Mouse (Mus musculus) lung, embryonic 15.5 days (tissue): ENCODE measurements around the gene Bckdha. TPM values are rescaled to one million over a fixed set of nuclear protein-coding genes. Genes with fewer than 3 reads are reported as not detected.

Experiments used
- ATAC-seq: fragments of 200-750 bp; cut with Nextera tagmentation; 2 replicates; pipeline ENCODE4 v1.8.0; 2017; ENCODE audit warnings: moderate number of reproducible peaks, borderline replicate concordance; ENCODE audit not compliant: low FRiP score, low TSS enrichment; ENCODE audit errors: extremely low read depth
- H3K27ac ChIP-seq: fragments of 300-500 bp; sonication (generic); 2 replicates; pipeline ENCODE4 v1.5.1; 2015; ENCODE audit warnings: moderate library complexity, mild to moderate bottlenecking, inconsistent platforms
- H3K27me3 ChIP-seq: fragments of 300-500 bp; sonication (generic); 2 replicates; pipeline ENCODE4 v1.6.1; 2015; ENCODE audit warnings: inconsistent platforms
- H3K36me3 ChIP-seq: fragments of 300-500 bp; sonication (generic); 2 replicates; pipeline ENCODE4 v1.6.1; 2015; ENCODE audit warnings: inconsistent platforms
- H3K4me1 ChIP-seq: fragments of 300-500 bp; sonication (generic); 2 replicates; pipeline ENCODE4 v1.6.1; 2015; ENCODE audit warnings: inconsistent platforms
- H3K4me2 ChIP-seq: fragments of 300-500 bp; sonication (generic); 2 replicates; pipeline ENCODE4 v1.6.1; 2015; ENCODE audit warnings: inconsistent platforms, mild to moderate bottlenecking, moderate library complexity
- H3K4me3 ChIP-seq: fragments of 300-500 bp; sonication (generic); 2 replicates; pipeline ENCODE4 v1.5.1; 2015; ENCODE audit warnings: mild to moderate bottlenecking, inconsistent platforms
- H3K9ac ChIP-seq: fragments of 300-500 bp; sonication (generic); 2 replicates; pipeline ENCODE4 v1.6.1; 2015; ENCODE audit warnings: inconsistent platforms
- H3K9me3 ChIP-seq: fragments of 300-500 bp; sonication (generic); 2 replicates; pipeline ENCODE4 v1.6.1; 2016; ENCODE audit warnings: inconsistent platforms
- WGBS: fragments of 180-500 bp; shearing (Covaris S2); methylation state at CpG from one replicate; pipeline ENCODE4 v1.1.7; 2015; 5-methylcytosine and 5-hydroxymethylcytosine counted together
- polyA plus RNA-seq: library from polyadenylated mRNA; unstranded; fragments of >200 nt; fragmentation: Nextera tagmentation; extraction: Ambion mirVana; gene quantifications from 2 replicates; pipeline ENCODE4 v1.2.1, GENCODE M21; 2015

The Bckdha gene
- polyA plus RNA-seq, result 55.9 and 57.0 TPM in 2 replicates

DNA sequence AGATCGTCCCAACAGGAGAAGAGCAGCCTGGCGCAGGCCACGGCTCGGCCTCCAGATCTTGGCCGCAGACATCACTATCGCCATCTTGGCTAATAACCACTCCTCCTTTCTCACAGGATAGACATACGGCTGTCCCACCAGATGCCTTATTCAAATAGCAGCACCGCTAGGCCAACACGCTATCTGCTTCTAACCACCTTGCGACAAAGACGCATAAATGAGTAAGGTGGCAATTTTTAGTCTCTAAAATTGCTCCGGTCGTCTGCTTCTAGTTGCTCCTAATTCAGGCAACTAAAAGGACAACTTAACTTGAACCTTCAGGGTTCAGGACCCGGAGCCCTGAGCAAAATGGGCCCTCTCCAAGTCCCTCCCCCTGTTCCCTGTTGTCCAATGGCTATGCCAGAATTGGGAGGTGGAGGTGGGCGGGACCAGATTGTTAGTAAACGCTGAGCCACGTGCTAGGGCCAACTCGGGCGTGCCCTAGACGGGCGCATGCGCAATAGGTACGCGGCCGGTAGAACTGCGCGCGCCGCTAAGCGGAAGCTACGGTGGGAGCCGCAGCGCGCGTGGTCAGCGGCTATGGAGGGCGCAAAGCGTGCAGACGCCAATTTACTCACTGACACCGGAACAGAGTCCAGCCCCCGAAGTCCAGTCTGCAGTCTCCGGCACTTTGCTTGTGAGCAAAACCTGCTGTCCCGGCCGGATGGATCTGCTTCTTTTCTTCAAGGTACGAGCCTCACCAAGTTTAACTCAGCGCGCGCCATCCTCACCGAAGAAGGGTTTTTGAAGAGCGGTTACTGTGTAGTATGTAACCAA is at the start of gene Bckdha, which contains the start of gene Exosc5:
Gene Bckdha (minus strand): TSS at position 325 of the 816 bp plus-strand sequence.
Gene Exosc5 (plus strand): TSS at position 508 of the 816 bp plus-strand sequence.
- Histone ChIP-seq H3K36me3 (peaks cover 6% of the 10 kb centered on the region; the same call in 1 of the 2 replicates), H3K27me3 (no peaks in the 10 kb centered on the region), H3K9ac (peak within 1 kb of the TSS; percentile 74)

DNA sequence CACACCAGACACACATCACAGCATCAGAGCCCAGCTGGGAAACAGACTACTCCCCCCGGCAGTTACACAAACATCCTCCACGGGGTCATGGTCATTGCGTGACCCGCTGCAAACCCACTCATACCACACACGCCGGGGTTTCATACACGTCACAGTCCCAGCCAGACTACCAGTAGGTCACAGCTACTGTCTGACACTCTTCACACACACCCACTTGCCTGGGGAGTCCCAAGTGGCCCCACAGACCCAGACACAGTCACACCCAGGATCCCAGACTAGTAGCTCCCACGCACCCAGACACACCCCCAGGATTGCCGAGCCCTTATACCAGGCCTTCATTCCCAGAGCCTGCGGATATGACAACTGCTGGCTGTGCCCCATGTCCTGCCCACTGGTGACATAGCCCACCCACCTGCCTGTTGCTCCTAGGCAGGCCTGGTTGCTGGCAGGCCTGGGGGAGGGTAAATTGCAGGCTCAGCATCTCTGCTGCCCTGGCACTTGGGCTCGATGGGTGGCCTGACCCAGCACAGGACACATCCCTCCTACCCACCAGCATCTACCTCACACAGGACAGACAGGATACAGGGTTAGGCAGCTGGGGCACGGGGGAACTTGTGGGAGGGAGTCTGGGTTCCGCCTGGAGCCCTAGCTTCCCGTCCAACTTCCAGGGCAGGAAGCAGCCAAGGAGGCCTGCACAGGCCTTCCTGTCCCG is 49.0 kb upstream of the Bckdha start:
- peak; percentile 74 for ATAC-seq
- Histone ChIP-seq H3K9ac (no peak overlapping the region), H3K27ac (peak overlapping the region; percentile 83), H3K9me3 (no peaks in the 10 kb centered on the region), H3K27me3 (peaks cover 11% of the 10 kb centered on the region), H3K4me3 (no peak overlapping the region), H3K4me2 (peak overlapping the region; percentile 31), H3K36me3 (peaks cover 4% of the 10 kb centered on the region; the same call in 1 of the 2 replicates), H3K4me1 (peaks cover 63% of the 10 kb centered on the region)
- 30% methylated on average over 15 of the region's 15 CpGs for WGBS

More for the DNA sequence above, at the start of gene Bckdha, which contains the start of gene Exosc5:
- Histone ChIP-seq H3K9me3 (no peaks in the 10 kb centered on the region), H3K4me1 (peaks cover 23% of the 10 kb centered on the region), H3K4me2 (peak within 1 kb of the TSS; percentile 77), H3K4me3 (peak within 1 kb of the TSS; percentile 79), H3K27ac (peak within 1 kb of the TSS; percentile 65)
- under 1% methylated on average over 50 of the region's 50 CpGs for WGBS
- peak; percentile 98 for ATAC-seq

DNA sequence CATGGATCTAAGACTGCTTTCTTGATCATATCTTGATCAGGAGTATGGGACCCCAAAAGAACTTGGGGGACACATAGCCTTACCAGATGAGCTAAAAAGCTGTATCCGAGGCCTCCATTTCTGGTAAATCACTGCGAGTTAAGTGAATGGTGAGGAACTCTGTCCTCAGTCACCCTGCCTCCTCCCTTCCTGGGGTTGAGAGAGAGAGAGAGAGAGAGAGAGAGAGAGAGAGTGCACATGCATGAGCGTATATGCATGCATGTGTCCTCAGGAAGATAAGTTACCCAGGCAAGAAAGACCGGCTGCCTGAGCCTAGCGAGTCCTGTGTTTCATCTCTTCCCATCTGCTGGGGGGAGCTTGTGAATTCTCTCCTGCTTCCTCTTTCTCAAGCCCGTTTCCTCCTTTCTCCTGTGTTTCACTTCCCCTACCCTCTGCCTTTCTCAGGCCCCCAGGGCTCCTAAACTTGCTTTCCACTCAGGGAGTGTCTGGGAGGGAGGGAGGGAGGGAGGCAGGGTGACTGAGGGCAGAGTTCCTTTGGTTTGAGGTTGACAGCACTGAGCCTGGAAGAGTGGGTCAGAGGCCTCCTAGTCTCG is 47.9 kb upstream of the Bckdha start:
- no peak for ATAC-seq
- H3K27ac ChIP-seq, result peak overlapping the region; percentile 83
- no peak overlapping the region for H3K4me3 ChIP-seq
- peaks cover 11% of the 10 kb centered on the region for H3K27me3 ChIP-seq
- H3K9me3 ChIP-seq, result no peaks in the 10 kb centered on the region; the same call in 1 of the 2 replicates
- WGBS, result 26% methylated on average over 7 of the region's 7 CpGs
- no peak overlapping the region for H3K4me2 ChIP-seq
- peaks cover 8% of the 10 kb centered on the region; the same call in 1 of the 2 replicates for H3K36me3 ChIP-seq
- H3K9ac ChIP-seq, result no peak overlapping the region
- peaks cover 63% of the 10 kb centered on the region for H3K4me1 ChIP-seq

DNA sequence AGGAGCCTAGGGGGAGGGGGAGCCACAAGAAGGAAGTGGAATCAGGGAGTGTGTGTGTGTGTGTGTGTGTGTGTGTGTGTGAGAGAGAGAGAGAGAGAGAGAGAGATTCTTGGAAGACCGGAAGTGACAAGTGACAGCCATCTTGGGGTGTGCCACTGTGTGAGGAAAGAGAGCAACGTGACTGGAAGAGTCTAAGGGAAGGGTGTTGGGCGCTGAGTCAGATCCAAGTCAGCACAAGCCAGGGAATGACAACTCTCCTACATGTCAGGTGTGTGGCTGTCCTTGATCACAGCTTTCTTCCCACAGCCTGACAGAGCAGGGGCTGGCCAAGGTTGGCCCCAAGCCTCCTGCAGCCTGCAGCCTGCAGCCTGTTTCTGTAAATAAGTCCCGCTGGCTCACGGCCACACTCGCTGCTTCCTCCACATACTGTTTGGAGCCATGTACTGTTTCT is 47.0 kb upstream of the Bckdha start:
- 16% methylated on average over 6 of the region's 6 CpGs for WGBS
- Histone ChIP-seq H3K9me3 (no peaks in the 10 kb centered on the region; the same call in 1 of the 2 replicates), H3K27me3 (peaks cover 11% of the 10 kb centered on the region), H3K9ac (no peak overlapping the region), H3K4me2 (peak overlapping the region; percentile 20; the same call in 1 of the 2 replicates), H3K4me3 (no peak overlapping the region), H3K36me3 (peaks cover 9% of the 10 kb centered on the region; the same call in 1 of the 2 replicates), H3K4me1 (peaks cover 59% of the 10 kb centered on the region), H3K27ac (peak overlapping the region; percentile 83)
- peak; percentile 33; the same call in 1 of the 2 replicates for ATAC-seq

DNA sequence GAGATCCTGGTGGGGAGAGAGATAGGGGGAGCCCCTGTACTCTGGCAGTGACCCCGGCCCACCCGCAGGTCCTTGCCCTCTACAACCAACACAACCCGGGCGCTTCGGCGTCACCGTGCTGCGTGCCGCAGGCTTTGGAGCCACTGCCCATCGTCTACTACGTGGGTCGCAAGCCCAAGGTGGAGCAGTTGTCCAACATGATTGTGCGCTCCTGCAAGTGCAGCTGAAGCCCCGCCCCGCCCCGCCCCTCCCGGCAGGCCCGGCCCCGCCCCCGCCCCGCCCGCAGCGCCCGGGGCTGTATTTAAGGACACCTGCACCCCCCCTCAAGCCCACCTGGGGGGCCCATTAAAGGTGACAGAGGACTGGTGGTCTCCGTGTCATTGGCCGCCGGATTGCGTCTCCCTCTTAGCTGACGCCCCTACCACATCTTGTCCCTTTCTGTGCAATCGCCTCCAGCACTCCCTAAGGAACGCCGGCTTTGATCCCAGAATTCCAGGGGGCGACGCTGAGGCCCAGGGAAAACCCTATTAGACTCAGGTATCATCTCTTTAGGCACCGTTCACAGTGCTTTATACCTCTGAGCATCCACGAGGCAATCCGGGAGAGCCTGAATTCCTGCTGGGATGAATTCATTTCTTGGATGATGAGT is 46.1 kb upstream of the Bckdha start:
- ATAC-seq, result no peak
- Histone ChIP-seq H3K9ac (no peak overlapping the region), H3K4me3 (peak overlapping the region; percentile 18), H3K4me1 (peaks cover 49% of the 10 kb centered on the region), H3K4me2 (peak overlapping the region; percentile 48), H3K27ac (no peak overlapping the region), H3K9me3 (no peaks in the 10 kb centered on the region; the same call in 1 of the 2 replicates), H3K36me3 (peaks cover 9% of the 10 kb centered on the region; the same call in 1 of the 2 replicates), H3K27me3 (peaks cover 11% of the 10 kb centered on the region)
- 11% methylated on average over 30 of the region's 37 CpGs for WGBS

DNA sequence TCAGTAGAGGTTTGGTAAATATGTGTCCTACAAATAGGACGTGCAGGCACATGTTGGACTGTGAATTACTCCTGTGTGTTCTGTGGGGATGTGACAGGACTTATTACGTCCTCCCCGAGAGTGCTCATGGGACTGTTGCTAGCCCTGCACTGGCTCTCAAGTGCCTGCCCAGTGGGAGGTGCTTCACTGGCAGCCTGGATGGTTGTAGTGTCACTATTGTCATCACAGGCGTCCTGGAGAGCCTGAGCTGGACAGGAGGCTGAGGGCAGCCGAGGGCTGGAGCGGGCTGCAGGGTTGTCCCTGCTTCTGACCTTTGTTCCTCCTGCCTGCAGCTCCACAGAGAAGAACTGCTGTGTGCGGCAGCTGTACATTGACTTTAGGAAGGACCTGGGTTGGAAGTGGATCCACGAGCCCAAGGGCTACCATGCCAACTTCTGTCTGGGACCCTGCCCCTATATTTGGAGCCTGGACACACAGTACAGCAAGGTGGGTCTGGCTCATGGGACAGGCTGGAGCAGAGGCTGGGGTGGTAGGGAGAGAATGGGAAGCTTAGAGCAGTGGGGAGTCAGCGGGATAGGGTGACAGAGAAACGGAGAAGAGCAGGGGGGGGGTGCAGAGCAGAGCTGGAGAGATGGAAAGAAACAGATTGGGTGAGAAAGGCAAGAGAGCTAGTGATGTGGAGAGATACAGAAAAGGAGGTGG is 45.2 kb upstream of the Bckdha start:
- Histone ChIP-seq H3K9ac (no peak overlapping the region), H3K27me3 (peaks cover 11% of the 10 kb centered on the region), H3K36me3 (peaks cover 9% of the 10 kb centered on the region; the same call in 1 of the 2 replicates), H3K27ac (no peak overlapping the region), H3K9me3 (no peaks in the 10 kb centered on the region; the same call in 1 of the 2 replicates), H3K4me2 (no peak overlapping the region), H3K4me3 (no peak overlapping the region), H3K4me1 (peaks cover 45% of the 10 kb centered on the region)
- WGBS, result 30% methylated on average over 10 of the region's 10 CpGs
- ATAC-seq, result no peak

DNA sequence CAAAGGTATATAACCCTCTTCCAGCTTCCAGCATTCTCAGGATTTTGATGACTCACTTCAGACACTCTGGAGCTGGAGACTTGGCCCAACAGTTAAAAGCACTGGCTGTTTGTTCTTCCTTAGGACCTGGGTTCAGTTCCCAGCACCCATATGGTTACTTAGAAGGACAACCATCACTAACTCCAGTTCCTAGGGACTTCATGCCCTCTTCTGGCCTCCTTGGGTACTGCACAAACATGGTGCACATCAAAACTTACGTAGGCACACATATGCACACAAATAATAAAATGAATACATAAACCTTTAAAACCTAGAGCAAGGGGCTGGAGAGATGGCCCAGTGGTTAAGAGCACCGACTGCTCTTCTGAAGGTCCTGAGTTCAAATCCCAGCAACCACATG is 43.6 kb upstream of the Bckdha start:
- ATAC-seq, result no peak
- 94% methylated on average over 2 of the region's 2 CpGs for WGBS
- H3K27me3 ChIP-seq, result peaks cover 11% of the 10 kb centered on the region
- H3K36me3 ChIP-seq, result peaks cover 9% of the 10 kb centered on the region; the same call in 1 of the 2 replicates
- H3K4me3 ChIP-seq, result no peak overlapping the region
- peaks cover 38% of the 10 kb centered on the region for H3K4me1 ChIP-seq
- H3K9me3 ChIP-seq, result no peaks in the 10 kb centered on the region; the same call in 1 of the 2 replicates
- no peak overlapping the region for H3K4me2 ChIP-seq
- no peak overlapping the region for H3K9ac ChIP-seq
- no peak overlapping the region for H3K27ac ChIP-seq

DNA sequence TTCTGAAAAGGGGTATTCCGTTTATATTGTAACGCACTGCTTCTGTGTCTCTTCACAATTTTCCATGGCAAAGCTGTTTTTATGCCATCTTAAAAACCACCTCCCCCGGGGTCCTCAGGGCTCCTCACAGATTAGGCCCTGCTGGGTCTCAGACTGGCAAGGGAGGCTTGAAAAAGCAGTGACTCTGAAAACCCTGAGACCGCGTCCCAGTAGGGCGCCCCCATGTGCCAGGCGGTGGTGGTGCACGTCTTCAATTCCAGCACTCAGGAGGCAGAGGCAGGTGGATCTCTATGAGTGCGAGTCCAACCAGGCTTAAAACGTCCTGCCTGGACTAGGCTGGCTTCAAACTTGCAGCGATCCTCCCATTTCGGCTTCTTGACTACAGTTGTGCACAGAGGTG is 42.0 kb upstream of the Bckdha start:
- Histone ChIP-seq H3K4me3 (no peak overlapping the region), H3K27ac (no peak overlapping the region), H3K9ac (no peak overlapping the region), H3K4me2 (no peak overlapping the region), H3K36me3 (peaks cover 9% of the 10 kb centered on the region; the same call in 1 of the 2 replicates), H3K27me3 (peaks cover 11% of the 10 kb centered on the region), H3K9me3 (no peaks in the 10 kb centered on the region; the same call in 1 of the 2 replicates), H3K4me1 (peaks cover 22% of the 10 kb centered on the region)
- ATAC-seq, result no peak
- 74% methylated on average over 12 of the region's 12 CpGs for WGBS

DNA sequence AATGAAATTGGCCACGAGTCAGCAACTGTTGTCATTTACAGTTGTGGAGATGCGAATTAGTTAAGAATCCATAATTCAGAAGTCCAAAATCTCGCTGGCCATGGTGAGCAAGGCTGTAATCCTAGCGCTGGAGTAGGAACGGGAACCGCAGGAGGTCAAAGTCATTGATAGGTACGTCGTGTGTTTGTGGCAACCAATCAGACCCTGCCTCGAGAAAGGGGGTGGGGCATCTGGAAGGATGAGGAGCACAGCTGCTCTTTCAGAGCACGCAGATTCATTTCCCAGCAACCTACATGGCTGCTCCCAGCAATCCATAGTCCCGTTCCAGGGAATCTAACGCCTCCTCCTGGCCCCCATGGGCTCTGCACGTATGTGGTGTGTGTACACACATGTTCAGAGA is 41.1 kb upstream of the Bckdha start:
- Histone ChIP-seq H3K4me3 (no peak overlapping the region), H3K27me3 (peaks cover 11% of the 10 kb centered on the region), H3K9ac (no peak overlapping the region), H3K4me1 (peaks cover 13% of the 10 kb centered on the region), H3K9me3 (no peaks in the 10 kb centered on the region; the same call in 1 of the 2 replicates), H3K4me2 (no peak overlapping the region), H3K27ac (no peak overlapping the region), H3K36me3 (peaks cover 9% of the 10 kb centered on the region; the same call in 1 of the 2 replicates)
- ATAC-seq, result no peak
- WGBS, result 48% methylated on average over 13 of the region's 13 CpGs

DNA sequence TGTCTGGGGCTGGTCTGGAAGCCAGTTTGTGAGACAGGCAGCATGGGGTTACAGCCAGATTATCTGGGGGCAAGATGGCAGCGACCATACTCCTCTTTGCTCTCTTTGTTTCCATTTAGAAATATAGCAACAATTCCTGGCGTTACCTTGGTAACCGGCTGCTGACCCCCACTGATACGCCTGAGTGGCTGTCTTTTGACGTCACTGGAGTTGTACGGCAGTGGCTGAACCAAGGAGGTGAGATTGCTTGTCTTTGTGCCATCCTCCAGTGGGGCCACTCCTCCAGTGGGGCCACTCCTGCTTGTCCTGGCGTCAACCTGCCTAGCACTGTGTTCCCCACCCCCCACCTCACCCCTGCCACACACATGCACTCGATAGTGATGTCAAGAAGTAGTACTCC is 35.3 kb upstream of the Bckdha start:
- Histone ChIP-seq H3K9ac (no peak overlapping the region), H3K9me3 (no peaks in the 10 kb centered on the region), H3K4me1 (peaks cover 11% of the 10 kb centered on the region), H3K36me3 (no peaks in the 10 kb centered on the region), H3K27me3 (0 out of 2 replicates have a peak, but pooled peaks cover 12% of the 10 kb centered on the region), H3K4me2 (no peak overlapping the region), H3K4me3 (no peak overlapping the region), H3K27ac (no peak overlapping the region)
- WGBS, result 59% methylated on average over 8 of the region's 8 CpGs
- no peak for ATAC-seq
